Mouse (Mus musculus) spleen, postnatal 4 days (tissue): ENCODE results near the gene Pbdc1.
"Not testable (repeated sequence)": the region's sequence is repeated elsewhere in the genome, so short reads cannot be mapped to it uniquely, and the experiment has no call there.

Source experiments
- DNase-seq, 2 experiments: peaks; one replicate each; pipeline ENCODE4 v3.0.0; 2022; ENCODE audit warnings: low spot score in 2 of 2

Pbdc1 gene

GRCm38 (mm10) chrX:105079615-105080092 lies at the start of gene Pbdc1:
TSS of gene Pbdc1 (plus strand) at chrX:105079756.
- peak; percentile 85 to 94 for DNase-seq

GRCm38 (mm10) chrX:105037666-105038065 lies 41.9 kb upstream of the Pbdc1 start:
- no peak for DNase-seq

- no peak for DNase-seq
Observed at GRCm38 (mm10) chrX:105064294-105064693, 15.3 kb upstream of the Pbdc1 start.

GRCm38 (mm10) chrX:105064801-105065200 lies 14.8 kb upstream of the Pbdc1 start:
- no peak for DNase-seq

- DNase-seq = peak; percentile 62 to 82
Observed at GRCm38 (mm10) chrX:105069671-105070503, 9.7 kb upstream of the Pbdc1 start.

- no peak for DNase-seq
Observed at GRCm38 (mm10) chrX:105079151-105079550, 405 bp upstream of the Pbdc1 start.

- DNase-seq = no peak
Observed at GRCm38 (mm10) chrX:105080096-105080495, 540 bp downstream of the Pbdc1 start.

GRCm38 (mm10) chrX:105083013-105083412 lies 3.5 kb downstream of the Pbdc1 start:
- not testable (repeated sequence) for DNase-seq

GRCm38 (mm10) chrX:105104175-105104574 lies 24.6 kb downstream of the Pbdc1 start:
- DNase-seq = no peak

GRCm38 (mm10) chrX:105114994-105115393 lies 35.4 kb downstream of the Pbdc1 start:
- DNase-seq = no peak

GRCm38 (mm10) chrX:105120275-105121226 lies 41.0 kb downstream of the Pbdc1 start, which contains the start of gene Magee1:
TSS of gene Magee1 (plus strand) at chrX:105120378.
- DNase-seq = peak; percentile 53 to 80

GRCm38 (mm10) chrX:105121227-105121865 lies 41.8 kb downstream of the Pbdc1 start:
- peak; percentile 46 to 78 for DNase-seq

GRCm38 (mm10) chrX:105124903-105125302 lies 45.3 kb downstream of the Pbdc1 start:
- DNase-seq = no peak

GRCm38 (mm10) chrX:105151872-105152461 lies 72.4 kb downstream of the Pbdc1 start:
- peak in 1 of 2 experiments; percentile 30 for DNase-seq

GRCm38 (mm10) chrX:105165007-105165406 lies 85.5 kb downstream of the Pbdc1 start:
- DNase-seq = peak in 1 of 2 experiments; percentile 48
